Mouse (Mus musculus) megakaryocyte, embryonic 14.5 days (primary cell): ENCODE measurements at regions not wholly inside any gene's neighbourhood (a gene's known extent, or its start where the extent isn't known, plus 50 kb on each side); places are given as distances from the start of the nearest gene placed in this dataset.

ENCODE experiments used
- FLI1 ChIP-seq: IDR thresholded peaks from 2 replicates; pipeline ENCODE4 v1.6.1; 2012; ENCODE audit warnings: low read length, inconsistent platforms, mixed read lengths
- GATA1 ChIP-seq: IDR thresholded peaks from 3 replicates; pipeline ENCODE4 v1.6.1; 2012; ENCODE audit warnings: mixed read lengths, low read length, inconsistent platforms, borderline replicate concordance

- no peak for TF ChIP-seq GATA1
- no peak for TF ChIP-seq FLI1
These were observed 97.1 kb upstream of the Palmd start for GRCm38 (mm10) chr3:117065904-117066303.
